Mouse (Mus musculus): ENCODE data around the gene Cntrl. TPM values are rescaled to one million over a fixed set of nuclear protein-coding genes. Genes with fewer than 3 reads are reported as not detected.

The Cntrl gene
- 7.2 and 18.9 TPM in 2 replicates for polyA plus RNA-seq (2012; ENCODE audit: low replicate concordance)

GRCm38 (mm10) chr2:35109141-35109923, at the start of gene Cntrl:
Gene Cntrl, plus strand, starts transcription at chr2:35109492.

GRCm38 (mm10) chr2:35061338-35061737, 48.0 kb upstream of the Cntrl start, which contains the start of gene Hc:
Gene Hc, minus strand, starts transcription at chr2:35061438.

GRCm38 (mm10) chr2:35101443-35101842, 7.8 kb upstream of the Cntrl start, which contains the start of gene AI182371:
Gene AI182371, minus strand, starts transcription at chr2:35101543.

GRCm38 (mm10) chr2:35200898-35201668, 91.8 kb downstream of the Cntrl start, which contains the start of gene Rab14:
Gene Rab14, minus strand, starts transcription at chr2:35201120.

Other genes starting within 250 kb of the Cntrl start
- gene Cutal, start 235.1 kb upstream of the Cntrl start, polyA plus RNA-seq (2012; ENCODE audit: low replicate concordance): not detected in 2 replicates
- gene Psmd5, start 234.5 kb upstream of the Cntrl start, polyA plus RNA-seq (2012; ENCODE audit: low replicate concordance): 5.3 and 11.2 TPM in 2 replicates
- gene Phf19, start 195.5 kb upstream of the Cntrl start, polyA plus RNA-seq (2012; ENCODE audit: low replicate concordance): 2.7 and 3.9 TPM in 2 replicates
- gene Traf1, start 147.7 kb upstream of the Cntrl start, polyA plus RNA-seq (2012; ENCODE audit: low replicate concordance): 3.8 and 5.1 TPM in 2 replicates
- not detected in 2 replicates for gene Hc, start 48.1 kb upstream of the Cntrl start, polyA plus RNA-seq (2012; ENCODE audit: low replicate concordance)
- 0.17 TPM in 1 of 2 replicates, not detected in the other for gene AI182371, start 7.9 kb upstream of the Cntrl start, polyA plus RNA-seq (2012; ENCODE audit: low replicate concordance)
- gene Rab14, start 91.6 kb downstream of the Cntrl start, polyA plus RNA-seq (2012; ENCODE audit: low replicate concordance): 1,361 and 2,752 TPM in 2 replicates
- gene Gsn, start 146.9 kb downstream of the Cntrl start, polyA plus RNA-seq (2012; ENCODE audit: low replicate concordance): 11.6 and 13.3 TPM in 2 replicates
- 69.9 and 194 TPM in 2 replicates for gene Stom, start 227.5 kb downstream of the Cntrl start, polyA plus RNA-seq (2012; ENCODE audit: low replicate concordance)